Mouse (Mus musculus): ENCODE measurements around the gene Xrcc6. TPM values are rescaled to one million over a fixed set of nuclear protein-coding genes. Genes with fewer than 3 reads are reported as not detected.

Gene Xrcc6
- polyA plus RNA-seq, 1 experiment = 7.8 TPM

DNA sequence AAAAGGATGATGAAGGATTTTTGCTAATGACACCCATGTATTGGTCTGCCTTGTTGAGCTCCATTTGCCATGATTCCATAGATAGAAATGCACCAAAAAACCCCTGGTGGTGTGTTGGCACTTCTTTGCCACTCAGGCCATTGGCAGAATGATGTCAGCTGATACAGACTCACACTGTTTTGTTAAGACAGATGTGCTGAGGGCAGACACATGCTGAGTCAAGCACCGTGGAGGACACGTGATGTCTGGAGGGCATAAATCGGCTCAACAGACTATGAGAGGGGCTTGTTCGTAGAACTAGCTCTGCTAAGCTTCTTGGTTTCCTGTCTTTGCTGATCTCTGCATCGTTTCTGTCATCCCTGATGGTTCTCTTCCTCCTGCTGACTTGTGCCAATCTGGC, 64.9 kb downstream of the Xrcc6 start:
- Histone ChIP-seq H3K27me3 (ENCODE audit: control insufficient read depth, insufficient read depth, low read length) (no peaks in the 10 kb centered on the region), H3K36me3 (ENCODE audit: control insufficient read depth, insufficient read depth, low read length) (no peaks in the 10 kb centered on the region), H3K27ac (ENCODE audit: insufficient read depth, low read depth, low read length) (no peak overlapping the region), H3K4me1 (ENCODE audit: control insufficient read depth, insufficient read depth, insufficient read length, low read length) (no peaks in the 10 kb centered on the region), H3K4me3 (ENCODE audit: low read depth, low read length) (no peak overlapping the region)
- 72% methylated on average over 5 of the region's 5 CpGs for WGBS
- no peak for TF ChIP-seq POLR2A (IDR thresholded peaks at IDR 0.05; ENCODE audit: low read depth, low read length)
- TF ChIP-seq CTCF (IDR thresholded peaks at IDR 0.05; ENCODE audit: extremely low read depth, insufficient read length, insufficient replicate concordance, low read depth, low read length) = no peak

DNA sequence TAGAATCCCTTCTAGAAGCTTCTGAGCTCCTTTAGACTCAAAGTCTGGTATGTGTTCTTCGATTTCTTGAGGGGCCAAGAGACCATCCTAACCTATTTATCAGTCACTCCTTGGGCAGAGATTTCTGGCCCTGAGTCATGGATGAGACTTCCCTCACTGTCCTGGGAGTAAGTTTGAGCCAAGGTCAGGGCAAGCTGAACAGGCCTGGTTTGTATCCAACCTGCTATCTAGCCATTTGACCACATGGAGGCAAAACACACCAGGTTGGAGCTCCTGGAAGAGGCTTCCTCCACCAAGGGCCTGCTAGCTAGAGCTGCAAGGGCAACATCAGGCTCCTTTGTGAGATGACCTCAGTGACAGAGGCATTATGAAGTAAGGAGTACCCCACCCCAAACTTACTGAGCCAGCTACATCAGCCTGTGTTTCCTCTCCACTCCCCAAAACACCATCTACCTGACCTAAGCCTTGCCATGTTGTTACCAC, 71.1 kb downstream of the Xrcc6 start, which contains the start of gene 4930407I10Rik:
4930407I10Rik (plus strand) TSS at position 433 of the 483 bp plus-strand sequence.
- no peaks in the 10 kb centered on the region for H3K4me1 ChIP-seq (ENCODE audit: control insufficient read depth, insufficient read depth, insufficient read length, low read length)
- H3K4me3 ChIP-seq (ENCODE audit: low read depth, low read length) = no peak within 1 kb of the TSS
- no peak within 1 kb of the TSS for H3K27ac ChIP-seq (ENCODE audit: insufficient read depth, low read depth, low read length)
- H3K36me3 ChIP-seq (ENCODE audit: control insufficient read depth, insufficient read depth, low read length) = no peaks in the 10 kb centered on the region
- no peaks in the 10 kb centered on the region for H3K27me3 ChIP-seq (ENCODE audit: control insufficient read depth, insufficient read depth, low read length)
- TF ChIP-seq POLR2A (IDR thresholded peaks at IDR 0.05; ENCODE audit: low read depth, low read length) (no peak), CTCF (IDR thresholded peaks at IDR 0.05; ENCODE audit: extremely low read depth, insufficient read length, insufficient replicate concordance, low read depth, low read length) (no peak)
- 71% methylated on average over 1 of the region's 1 CpGs for WGBS

DNA sequence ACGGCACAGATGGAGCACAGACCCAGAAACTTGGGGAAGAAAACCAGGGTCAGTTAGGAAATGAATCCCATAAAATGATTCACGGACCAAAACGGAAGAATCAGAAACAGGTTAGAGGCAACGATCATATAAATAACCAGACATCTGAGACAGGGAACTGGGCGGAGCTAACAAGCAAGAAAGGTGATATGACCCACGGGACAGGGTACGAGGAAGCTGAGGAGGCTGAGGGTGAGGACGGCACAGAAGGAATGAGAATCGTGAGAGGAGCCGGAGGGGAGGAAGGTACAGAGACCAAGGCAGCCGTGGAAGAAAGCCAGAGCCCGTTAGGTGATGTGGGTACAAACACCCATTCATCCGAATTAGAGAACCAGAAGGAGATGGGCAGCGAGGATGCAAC, 76.3 kb downstream of the Xrcc6 start:
- no peaks in the 10 kb centered on the region for H3K4me1 ChIP-seq (ENCODE audit: control insufficient read depth, insufficient read depth, insufficient read length, low read length)
- H3K4me3 ChIP-seq (ENCODE audit: low read depth, low read length) = no peak overlapping the region
- H3K27me3 ChIP-seq (ENCODE audit: control insufficient read depth, insufficient read depth, low read length) = peaks cover 9% of the 10 kb centered on the region
- WGBS = 42% methylated on average over 14 of the region's 14 CpGs
- no peak overlapping the region for H3K27ac ChIP-seq (ENCODE audit: insufficient read depth, low read depth, low read length)
- TF ChIP-seq CTCF (IDR thresholded peaks at IDR 0.05; ENCODE audit: extremely low read depth, insufficient read length, insufficient replicate concordance, low read depth, low read length) = no peak
- no peak for TF ChIP-seq POLR2A (IDR thresholded peaks at IDR 0.05; ENCODE audit: low read depth, low read length)
- H3K36me3 ChIP-seq (ENCODE audit: control insufficient read depth, insufficient read depth, low read length) = no peaks in the 10 kb centered on the region

DNA sequence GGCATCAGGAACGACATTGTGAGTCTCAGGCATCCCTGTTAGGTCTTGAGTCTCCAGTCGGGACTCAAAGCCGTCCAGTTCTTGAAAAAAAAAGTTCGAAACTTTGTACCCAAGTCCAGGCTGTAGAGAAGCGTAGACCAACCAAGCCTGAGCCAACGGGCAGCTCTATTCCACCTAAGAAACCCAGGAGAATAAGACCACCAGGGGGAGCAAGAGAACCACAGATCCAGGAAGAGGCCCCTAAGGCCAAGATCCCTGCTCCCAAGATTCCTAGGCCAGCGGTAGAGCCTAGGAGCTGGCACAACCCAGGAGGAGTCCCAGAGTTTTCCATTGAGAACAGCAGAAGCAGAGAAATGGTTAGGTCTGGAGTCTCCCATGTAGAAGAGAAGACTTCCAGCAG, 77.9 kb downstream of the Xrcc6 start:
- WGBS = 6% methylated on average over 7 of the region's 7 CpGs
- TF ChIP-seq POLR2A (IDR thresholded peaks at IDR 0.05; ENCODE audit: low read depth, low read length) = no peak
- peak; percentile 83; the same call in 1 of the 2 replicates for TF ChIP-seq CTCF (IDR thresholded peaks at IDR 0.05; ENCODE audit: extremely low read depth, insufficient read length, insufficient replicate concordance, low read depth, low read length)
- no peaks in the 10 kb centered on the region for H3K36me3 ChIP-seq (ENCODE audit: control insufficient read depth, insufficient read depth, low read length)
- H3K4me1 ChIP-seq (ENCODE audit: control insufficient read depth, insufficient read depth, insufficient read length, low read length) = no peaks in the 10 kb centered on the region
- H3K27me3 ChIP-seq (ENCODE audit: control insufficient read depth, insufficient read depth, low read length) = peaks cover 23% of the 10 kb centered on the region
- H3K27ac ChIP-seq (ENCODE audit: insufficient read depth, low read depth, low read length) = no peak overlapping the region
- no peak overlapping the region for H3K4me3 ChIP-seq (ENCODE audit: low read depth, low read length)

GRCm38 (mm10) chr15:82069898-82070297, 82.3 kb downstream of the Xrcc6 start, which contains the start of gene Mei1:
Gene Mei1, plus strand, starts transcription at chr15:82069996.
- H3K27me3 ChIP-seq (ENCODE audit: control insufficient read depth, insufficient read depth, low read length) = peaks cover 23% of the 10 kb centered on the region
- no peak within 1 kb of the TSS for H3K4me3 ChIP-seq (ENCODE audit: low read depth, low read length)
- H3K27ac ChIP-seq (ENCODE audit: insufficient read depth, low read depth, low read length) = no peak within 1 kb of the TSS
- H3K36me3 ChIP-seq (ENCODE audit: control insufficient read depth, insufficient read depth, low read length) = no peaks in the 10 kb centered on the region
- H3K4me1 ChIP-seq (ENCODE audit: control insufficient read depth, insufficient read depth, insufficient read length, low read length) = no peaks in the 10 kb centered on the region
- TF ChIP-seq POLR2A (IDR thresholded peaks at IDR 0.05; ENCODE audit: low read depth, low read length) (no peak), CTCF (IDR thresholded peaks at IDR 0.05; ENCODE audit: extremely low read depth, insufficient read length, insufficient replicate concordance, low read depth, low read length) (no peak)
- 27% methylated on average over 40 of the region's 40 CpGs for WGBS

DNA sequence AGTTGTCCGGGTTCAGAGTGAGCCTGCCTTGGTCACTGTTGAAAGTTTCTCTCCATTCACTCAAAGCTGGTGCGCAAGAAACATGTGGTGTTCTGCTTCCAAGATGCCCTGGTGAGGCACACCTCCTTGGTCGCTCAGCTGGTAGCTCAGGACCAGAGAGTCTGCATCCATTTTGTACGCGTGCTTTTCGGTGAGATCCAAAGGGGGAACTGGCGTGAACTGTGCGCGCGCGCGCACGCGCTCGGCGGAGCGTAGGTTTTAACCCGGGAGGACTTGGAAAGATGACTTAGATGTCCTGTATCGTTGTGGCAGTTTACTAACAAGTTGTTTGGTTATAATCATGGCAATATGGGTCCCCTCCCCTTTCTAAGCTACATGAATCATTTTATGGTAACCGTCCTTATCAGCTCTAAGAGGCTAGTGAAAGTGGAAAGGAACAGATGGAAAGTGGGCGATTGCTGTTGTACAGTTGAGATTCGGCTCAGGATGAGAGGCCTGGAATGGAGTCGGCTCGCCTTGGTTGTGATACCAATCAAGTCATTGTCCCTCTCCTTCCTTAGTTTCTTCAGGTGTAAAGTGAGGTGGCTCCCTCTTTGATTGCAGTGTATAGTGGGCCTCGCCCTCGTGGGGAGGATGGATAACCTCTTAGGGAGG, 84.3 kb downstream of the Xrcc6 start:
- H3K4me1 ChIP-seq (ENCODE audit: control insufficient read depth, insufficient read depth, insufficient read length, low read length) = no peaks in the 10 kb centered on the region
- H3K36me3 ChIP-seq (ENCODE audit: control insufficient read depth, insufficient read depth, low read length) = no peaks in the 10 kb centered on the region
- H3K27me3 ChIP-seq (ENCODE audit: control insufficient read depth, insufficient read depth, low read length) = peaks cover 23% of the 10 kb centered on the region
- H3K27ac ChIP-seq (ENCODE audit: insufficient read depth, low read depth, low read length) = no peak overlapping the region
- 81% methylated on average over 26 of the region's 26 CpGs for WGBS
- no peak for TF ChIP-seq POLR2A (IDR thresholded peaks at IDR 0.05; ENCODE audit: low read depth, low read length)
- TF ChIP-seq CTCF (IDR thresholded peaks at IDR 0.05; ENCODE audit: extremely low read depth, insufficient read length, insufficient replicate concordance, low read depth, low read length) = no peak
- no peak overlapping the region for H3K4me3 ChIP-seq (ENCODE audit: low read depth, low read length)

GRCm38 (mm10) chr15:82073490-82073889, 85.9 kb downstream of the Xrcc6 start:
- peaks cover 23% of the 10 kb centered on the region for H3K27me3 ChIP-seq (ENCODE audit: control insufficient read depth, insufficient read depth, low read length)
- no peak overlapping the region for H3K27ac ChIP-seq (ENCODE audit: insufficient read depth, low read depth, low read length)
- H3K36me3 ChIP-seq (ENCODE audit: control insufficient read depth, insufficient read depth, low read length) = no peaks in the 10 kb centered on the region
- 43% methylated on average over 7 of the region's 7 CpGs for WGBS
- no peak overlapping the region for H3K4me3 ChIP-seq (ENCODE audit: low read depth, low read length)
- no peaks in the 10 kb centered on the region for H3K4me1 ChIP-seq (ENCODE audit: control insufficient read depth, insufficient read depth, insufficient read length, low read length)
- TF ChIP-seq CTCF (IDR thresholded peaks at IDR 0.05; ENCODE audit: extremely low read depth, insufficient read length, insufficient replicate concordance, low read depth, low read length) = no peak
- TF ChIP-seq POLR2A (IDR thresholded peaks at IDR 0.05; ENCODE audit: low read depth, low read length) = no peak

All from small intestine, adult 2 months (tissue).